Mouse (Mus musculus): ENCODE results near the gene Pnck.

DNA sequence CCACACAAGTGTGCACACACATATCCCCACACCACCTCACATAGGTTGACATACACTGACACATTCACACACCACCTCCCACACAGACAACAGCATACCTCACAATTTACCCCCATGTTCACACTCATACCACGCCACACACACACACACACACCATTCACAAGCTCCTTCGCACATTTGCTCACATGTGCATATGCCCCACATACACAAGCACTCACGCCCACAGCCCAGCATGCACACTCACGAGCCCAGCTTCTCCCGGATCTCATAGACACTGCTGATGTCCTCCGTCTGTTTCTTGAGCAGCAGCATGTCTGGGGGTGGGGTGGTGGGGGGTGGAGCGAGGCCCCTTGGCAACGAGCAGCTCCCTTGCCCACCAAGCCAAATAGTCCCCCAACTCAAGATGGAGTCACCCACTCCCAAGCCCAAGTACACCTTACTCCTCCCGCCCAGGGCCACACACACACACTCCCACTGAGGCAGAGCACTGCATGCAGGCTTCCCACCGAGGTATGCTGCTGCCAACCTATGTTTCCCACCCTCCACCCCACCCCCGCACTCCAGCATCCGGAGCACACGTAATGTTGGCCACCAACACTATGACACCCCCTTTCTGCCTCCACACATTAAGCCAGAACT lies 862 bp downstream of the Pnck start:
- TF ChIP-seq ZNF384 (IDR thresholded peaks at IDR 0.05; ENCODE audit: low read depth, low read length) (no peak), ZC3H11A (IDR thresholded peaks at IDR 0.05; ENCODE audit: borderline replicate concordance, low read depth, low read length) (no peak)

Data from ES-E14 (cell line).